Mouse (Mus musculus) forelimb bud, embryonic 11.5 days (tissue): ENCODE results near the gene Srsf7.
"Not testable (repeated sequence)": the region's sequence is repeated elsewhere in the genome, so short reads cannot be mapped to it uniquely, and the experiment has no call there.

Experiments used
- DNase-seq: peaks from one replicate; pipeline ENCODE4 v3.0.0-alpha.2; 2012; ENCODE audit warnings: low read depth, low spot score

Srsf7 gene

DNA sequence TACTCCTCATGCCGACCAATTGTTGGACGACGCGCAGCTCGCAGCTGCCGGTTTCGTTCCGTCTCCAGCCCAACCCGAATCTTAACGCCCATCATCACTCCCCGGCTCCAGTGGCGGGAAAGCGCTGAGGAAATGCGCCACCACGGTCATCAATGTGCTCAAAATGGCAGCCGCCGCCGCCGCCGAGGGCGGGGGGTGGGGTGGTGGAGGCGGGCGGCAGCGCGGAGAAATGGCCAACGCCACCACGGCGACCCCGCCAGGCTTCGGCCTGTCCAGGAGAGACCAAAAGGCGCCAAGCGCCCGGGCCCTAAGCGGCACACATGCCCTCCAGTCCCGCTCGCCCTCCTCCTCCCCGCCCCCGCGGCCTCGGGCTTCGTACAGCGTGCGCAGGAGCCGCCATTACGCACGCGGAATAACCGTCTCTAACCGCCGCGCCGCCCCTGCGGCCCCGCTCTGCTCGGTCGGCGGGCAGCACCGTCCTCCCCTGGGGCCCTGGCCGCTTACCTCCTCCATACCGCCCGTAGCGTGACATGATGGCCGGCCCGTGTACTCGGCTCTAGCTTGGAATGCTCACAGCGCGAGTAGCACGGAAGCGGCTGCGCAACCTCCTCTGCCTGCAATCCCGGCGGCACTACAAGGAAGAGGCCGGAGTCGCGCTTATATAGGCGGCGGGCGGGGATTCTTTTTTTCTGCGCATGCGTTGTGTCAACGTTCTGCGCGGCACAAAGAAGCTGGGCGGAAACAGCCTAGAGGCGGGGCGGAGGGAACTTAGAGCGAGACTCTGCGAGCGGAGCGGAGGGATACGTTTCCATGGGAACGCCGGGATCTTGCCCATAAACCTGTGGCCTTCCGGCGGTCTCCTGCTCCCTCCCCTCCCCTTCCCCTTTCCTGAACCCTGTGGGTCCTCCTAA lies at the start of gene Srsf7, which contains the start of gene Ttc39d:
Gene Srsf7 (minus strand): TSS at position 637 of the 911 bp plus-strand sequence.
Gene Ttc39d (plus strand): TSS at position 790 of the 911 bp plus-strand sequence.
- DNase-seq = peak; percentile 100

DNA sequence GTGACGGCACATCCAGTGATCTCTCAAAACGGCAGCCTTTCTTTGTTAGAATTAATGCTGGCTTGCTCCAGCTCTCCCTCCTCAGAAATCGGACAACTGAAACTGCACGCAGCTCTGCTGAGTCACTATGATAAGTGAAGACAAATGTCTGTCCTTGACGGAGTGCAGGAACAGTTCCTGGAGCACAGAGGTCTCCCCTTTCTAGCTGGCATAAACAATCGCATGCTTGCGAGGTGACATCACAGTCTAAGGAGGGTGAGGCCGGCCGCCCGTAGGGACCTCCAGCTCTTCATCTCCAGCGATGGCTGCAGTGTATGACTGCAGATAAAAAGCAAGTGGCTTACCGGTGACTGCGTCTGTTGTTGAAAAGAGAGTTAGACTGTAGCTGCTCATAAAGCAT lies 48.1 kb upstream of the Srsf7 start:
- DNase-seq = no peak

DNA sequence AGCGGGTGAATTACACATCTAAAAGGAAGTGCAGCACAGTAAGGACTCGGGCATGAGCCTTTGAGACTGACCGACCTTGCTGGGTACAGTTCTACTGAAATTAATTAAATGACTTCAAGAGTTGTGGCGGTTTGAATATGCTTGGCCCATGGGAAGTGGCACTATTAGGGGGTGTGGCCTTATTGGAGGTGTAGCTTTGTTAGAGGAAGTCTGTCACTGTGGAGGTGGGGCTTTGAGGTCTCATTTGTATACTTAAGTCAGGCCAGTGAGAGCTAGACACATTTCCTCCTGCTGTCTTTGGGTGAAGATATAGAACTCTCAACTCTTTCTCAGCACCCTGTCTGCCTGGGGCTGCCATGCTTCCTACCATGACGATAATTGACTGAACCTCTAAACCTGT lies 47.3 kb upstream of the Srsf7 start:
- no peak for DNase-seq

DNA sequence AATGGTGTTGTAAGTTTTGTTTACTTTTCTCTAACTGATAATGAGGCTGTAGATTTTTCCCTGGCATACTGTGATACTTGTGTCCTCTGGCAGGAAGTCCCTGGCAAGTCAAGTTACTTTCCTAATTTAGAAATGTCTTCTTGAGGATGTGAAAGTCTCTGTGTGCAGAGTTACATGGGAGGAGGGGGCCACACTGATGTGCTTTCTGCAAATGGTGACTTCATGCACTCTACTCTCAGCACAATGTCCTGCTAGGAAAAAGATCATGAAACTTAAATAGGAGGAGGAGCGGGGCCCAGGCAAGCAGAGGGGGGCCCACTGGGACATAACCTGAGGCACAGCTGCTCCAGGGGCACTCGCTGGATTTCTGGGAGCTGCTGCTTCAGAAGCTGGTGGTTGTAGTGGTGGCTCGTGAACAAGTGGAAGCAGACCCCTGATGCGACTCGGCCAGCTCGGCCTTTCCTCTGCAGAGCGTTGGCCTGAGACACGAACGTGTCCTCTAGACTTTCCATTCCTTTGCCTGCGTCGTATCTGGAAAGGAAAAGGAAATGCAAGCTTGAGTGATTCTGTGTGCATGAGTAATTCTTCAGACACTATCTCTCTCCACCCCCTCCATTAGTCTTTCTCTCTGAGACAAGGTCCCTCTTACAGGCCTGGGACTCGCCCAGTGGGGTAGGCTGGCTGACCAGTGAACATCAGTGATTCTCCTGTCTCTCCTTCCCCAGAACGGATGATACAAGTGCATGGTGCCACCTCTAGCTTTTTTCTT lies 45.8 kb upstream of the Srsf7 start:
- DNase-seq = no peak

DNA sequence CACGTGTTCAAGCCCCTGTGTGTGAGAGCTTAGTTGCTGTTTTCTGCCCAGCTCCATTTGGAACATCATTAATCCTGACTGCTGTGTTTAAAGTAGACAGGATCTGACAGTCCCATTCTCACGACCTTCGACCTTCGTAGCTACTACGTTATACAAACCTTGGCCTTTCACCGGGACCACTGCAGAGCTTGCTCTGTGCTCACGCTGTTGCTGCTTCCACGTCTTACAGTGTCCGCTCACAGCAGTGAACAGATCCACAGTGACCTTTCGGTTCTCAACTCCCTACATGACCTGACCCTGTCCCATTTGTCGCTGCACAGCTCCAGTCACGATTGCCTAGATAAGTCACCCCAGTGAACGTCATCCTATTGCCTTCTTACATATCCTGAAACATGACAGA lies 36.0 kb upstream of the Srsf7 start:
- no peak for DNase-seq

DNA sequence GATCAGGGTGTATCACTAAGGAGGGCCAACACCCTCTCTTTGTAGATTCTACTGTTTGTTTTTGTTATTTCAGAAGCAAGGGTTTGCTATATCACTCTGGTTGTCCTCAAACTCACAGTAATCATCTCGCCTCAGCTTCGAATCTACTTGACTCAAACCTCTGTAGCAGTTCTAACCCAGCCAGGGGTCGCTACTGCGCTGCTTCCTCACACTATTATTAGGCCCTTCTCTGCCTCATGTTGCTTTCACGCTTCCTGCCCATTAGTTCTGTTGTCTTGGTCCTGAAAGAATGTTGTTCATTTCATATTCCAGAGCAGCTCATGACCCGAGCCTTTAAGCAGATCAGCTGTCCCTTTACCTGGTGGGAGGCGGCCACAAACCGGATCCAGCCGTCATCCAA lies 34.5 kb upstream of the Srsf7 start:
- no peak for DNase-seq

DNA sequence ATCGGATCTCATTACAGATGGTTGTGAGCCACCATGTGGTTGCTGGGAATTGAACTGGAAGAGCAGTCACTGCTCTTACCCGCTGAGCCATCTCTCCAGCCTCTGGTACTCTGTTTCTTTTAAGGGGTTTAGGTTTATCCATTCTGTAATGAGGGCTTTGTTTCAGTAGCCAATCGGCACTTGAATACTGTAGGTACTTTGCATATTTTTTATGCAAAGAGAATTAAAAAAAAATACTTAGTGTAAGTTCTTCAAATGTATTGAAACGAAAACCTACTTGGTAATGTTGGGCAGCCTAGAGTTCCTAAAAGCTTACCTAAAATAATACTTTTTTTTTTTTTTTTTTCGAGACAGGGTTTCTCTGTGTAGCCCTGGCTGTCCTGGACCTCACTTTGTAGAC lies 30.4 kb upstream of the Srsf7 start:
- DNase-seq = no peak

DNA sequence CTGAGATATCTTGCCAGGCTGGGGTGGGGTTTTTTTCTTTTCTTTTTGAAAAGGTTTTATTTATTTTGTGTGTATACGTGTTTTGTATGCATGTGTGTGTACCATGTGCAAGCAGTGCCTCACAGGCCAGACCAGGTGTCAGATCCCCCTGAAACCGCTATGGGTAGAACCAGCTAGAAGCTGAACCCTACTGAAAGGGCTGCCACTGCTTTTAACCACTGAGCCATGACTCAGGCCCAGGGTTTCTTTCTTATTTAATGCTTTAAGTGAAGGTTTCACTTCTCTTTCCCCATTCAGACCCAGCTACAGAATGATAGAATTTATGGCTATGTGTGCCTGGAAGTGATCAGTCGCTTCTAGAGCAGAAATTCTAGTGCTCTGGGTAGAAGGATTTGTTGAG lies 29.7 kb upstream of the Srsf7 start:
- DNase-seq = no peak

DNA sequence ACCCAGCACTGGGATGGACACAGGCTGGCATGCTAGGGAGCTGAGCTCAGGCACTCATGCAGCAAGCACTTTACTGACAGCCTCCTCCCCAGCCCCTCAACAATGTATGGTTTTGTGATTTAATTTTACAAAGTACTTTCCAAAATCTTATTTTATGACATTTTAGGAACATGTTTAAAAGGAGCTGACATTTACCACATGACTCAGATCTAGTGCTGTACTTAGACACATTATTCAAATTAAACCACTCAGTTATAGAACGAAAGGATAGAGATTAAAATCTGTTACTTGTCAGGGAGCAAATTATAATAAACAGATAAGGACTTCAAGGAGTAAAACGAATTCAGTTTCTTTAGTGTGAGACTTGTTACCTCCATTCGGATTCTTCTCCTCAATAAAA lies 28.4 kb upstream of the Srsf7 start:
- DNase-seq = no peak

DNA sequence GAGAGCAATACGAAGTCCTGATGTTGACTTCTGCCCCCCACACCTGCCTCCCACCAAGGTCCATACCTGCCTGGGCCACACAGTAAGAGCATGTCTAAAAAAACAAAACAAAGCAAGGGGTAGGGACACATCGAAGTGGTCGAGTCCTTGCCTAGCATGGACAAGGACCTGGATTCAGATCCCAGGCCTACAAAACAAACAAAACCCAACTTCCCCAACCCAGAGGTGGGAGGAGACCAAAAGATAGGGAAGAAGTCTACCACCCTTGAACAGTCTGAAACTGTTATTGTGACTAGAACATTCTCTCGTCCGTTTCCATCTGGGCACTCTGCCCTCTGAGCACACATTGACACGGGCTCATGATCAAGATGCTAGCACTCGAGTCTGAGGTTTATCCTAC lies 27.3 kb upstream of the Srsf7 start:
- no peak for DNase-seq

DNA sequence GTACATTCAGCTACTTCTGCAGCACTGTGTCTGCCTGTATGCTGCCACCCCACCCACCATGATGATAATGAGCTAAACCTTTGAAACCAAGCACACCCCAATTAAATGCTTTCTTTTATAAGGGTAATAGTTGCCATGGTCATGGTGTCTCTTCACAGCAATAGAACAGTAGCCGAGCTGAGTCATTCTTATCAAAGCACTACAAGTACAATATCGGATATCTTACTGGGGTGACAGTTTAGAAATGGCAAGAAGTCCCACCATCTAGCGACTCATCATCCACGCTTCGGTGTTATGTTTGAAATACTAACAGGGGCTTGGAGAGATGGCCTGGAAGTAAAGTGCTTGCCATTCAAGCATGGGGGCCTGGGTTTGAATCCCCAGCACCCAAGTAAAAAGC lies 26.7 kb upstream of the Srsf7 start:
- DNase-seq = no peak

DNA sequence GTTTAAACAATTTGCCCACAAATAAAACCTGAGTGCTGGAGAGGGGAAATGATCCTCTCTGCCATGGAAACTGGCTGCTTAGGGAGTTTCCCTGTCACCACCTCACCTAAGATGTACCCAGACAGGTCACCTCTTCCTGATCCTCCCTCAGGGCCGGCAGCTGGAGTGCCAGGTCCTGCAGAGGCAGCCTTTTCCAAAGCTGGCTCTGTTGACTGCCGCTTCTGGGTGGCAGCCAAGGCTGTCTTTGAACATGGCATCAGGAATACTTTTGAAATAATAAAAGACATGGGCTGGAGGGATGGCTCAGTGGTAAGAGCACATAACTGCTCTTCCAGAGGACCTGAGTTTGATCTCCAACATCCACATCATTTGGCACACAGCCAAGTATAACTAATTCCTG lies 22.3 kb upstream of the Srsf7 start:
- DNase-seq = no peak

DNA sequence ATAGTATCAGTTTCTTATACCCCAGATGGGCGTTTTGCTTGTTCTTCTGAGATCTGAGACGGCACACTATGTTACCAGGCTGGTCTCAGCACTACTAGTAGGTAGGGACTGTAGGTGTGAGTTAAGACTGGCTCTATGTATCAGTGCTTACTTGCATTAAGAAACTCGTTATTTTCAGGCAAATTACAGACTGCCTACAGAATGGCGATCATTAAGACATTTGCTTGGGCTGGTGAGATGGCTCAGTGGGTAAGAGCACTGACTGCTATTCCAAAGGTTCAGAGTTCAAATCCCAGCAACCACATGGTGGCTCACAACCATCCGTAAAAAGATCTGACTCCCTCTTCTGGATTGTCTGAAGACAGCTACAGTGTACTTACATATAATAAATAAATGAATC lies 18.0 kb upstream of the Srsf7 start:
- not testable (repeated sequence) for DNase-seq

DNA sequence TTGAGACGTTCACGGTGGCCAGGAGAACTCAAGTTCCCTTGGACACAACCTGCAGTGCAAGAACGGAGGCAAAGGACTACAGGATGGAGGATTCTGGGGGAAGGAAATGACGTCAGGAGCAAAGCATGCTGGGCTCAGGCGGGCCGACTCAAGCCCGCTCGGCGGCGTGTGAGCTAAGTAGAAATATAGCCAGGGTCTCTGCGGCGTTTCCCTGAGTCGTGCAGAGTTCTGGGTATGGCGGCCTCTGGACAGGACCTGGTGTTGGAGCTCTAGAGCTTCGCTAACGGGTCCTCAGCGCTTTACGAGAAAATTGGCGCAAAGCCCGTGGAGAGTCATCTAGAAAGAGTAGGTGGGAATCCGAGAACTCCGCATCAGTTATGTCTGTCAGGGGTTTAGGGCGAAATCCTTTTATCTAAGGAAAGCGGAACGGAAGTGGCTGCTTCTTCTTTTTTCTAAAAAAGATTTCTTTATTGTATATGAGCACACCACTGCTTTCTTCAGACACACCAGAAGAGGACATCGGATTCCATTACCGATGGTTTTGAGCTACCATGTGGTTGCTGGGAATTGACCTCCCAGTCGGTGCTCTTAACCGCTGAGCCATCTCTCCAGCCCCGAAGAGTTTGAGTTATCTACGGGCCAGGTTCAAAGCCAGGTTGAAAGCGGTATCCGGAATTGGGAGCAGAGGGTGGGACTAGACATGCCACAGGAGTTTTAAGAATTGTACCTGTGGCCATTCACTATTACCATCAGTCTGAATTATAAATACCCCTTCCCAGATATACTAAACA lies 17.4 kb upstream of the Srsf7 start, which contains the start of gene Gemin6:
Gene Gemin6 (plus strand): TSS at position 116 of the 791 bp plus-strand sequence.
- DNase-seq = peak; percentile 92

DNA sequence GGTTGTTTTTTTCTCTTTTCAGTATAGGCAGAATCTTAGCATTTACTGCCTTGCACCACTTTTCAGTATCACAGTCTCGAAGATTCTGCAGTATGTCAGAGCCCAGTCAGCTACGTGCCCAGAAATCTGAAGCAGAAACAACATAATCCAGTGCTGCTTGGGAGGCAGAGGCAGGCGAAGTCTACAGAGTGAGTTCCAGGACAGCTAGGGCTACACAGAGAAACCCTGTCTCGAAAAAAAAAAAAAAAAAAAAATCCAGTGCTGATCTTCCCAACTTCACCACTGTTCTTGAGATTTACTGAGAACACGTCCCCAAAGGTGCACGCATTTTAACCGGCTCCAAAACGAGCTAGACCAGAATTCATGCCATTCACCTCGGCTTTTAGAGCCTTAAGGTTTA lies 16.7 kb upstream of the Srsf7 start:
- DNase-seq = no peak

DNA sequence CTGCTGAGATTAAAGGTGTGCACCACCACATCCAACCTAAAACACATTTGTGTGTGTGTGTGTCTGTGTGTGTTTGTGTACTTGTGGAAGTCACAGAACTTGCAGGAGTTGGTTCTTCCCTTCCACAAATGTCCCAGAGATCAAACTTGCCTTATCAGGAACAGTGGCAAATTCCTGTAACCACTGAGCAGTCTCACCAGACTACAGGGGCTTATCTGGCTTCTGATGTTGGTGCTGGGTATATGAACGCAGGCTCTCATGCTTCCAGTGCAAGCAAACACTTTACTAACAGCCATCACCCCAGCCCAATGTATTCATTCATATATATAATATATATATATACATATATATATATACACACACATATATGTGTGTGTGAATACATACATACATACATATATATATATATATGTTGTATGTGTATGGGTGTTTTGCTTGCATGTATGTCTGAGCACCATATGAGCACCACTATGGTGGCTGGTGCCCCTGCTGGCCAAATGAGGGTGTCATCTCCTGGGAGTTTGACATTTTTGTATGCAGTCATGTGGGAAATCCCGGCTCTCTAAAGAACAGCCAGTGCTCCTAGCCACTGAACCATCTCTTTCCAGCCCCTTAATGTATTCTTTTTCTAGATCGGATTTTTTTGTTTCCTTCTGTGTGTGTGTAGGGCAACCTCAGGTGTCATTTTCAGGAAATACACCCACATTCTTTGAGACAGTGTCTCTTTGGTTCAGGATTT lies 15.0 kb upstream of the Srsf7 start:
- no peak for DNase-seq

DNA sequence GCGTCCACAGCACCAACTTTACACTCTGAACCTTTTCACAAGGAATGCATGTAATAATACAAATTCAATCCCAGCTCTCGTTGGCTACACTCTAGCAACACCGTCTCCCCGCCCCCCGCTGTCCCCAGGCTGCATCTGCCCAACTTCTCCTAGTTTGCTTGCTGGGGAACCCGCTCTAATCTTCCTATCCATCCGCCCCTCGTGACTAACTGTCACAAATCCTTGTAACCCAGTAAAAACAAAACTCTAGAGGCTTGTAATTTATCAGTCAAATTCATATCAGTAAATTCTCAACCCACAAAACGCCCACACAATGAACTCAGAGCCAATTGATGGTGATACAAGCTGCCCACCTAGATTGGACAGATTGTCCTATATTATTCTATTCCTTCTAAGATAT lies 14.1 kb upstream of the Srsf7 start:
- DNase-seq = no peak

DNA sequence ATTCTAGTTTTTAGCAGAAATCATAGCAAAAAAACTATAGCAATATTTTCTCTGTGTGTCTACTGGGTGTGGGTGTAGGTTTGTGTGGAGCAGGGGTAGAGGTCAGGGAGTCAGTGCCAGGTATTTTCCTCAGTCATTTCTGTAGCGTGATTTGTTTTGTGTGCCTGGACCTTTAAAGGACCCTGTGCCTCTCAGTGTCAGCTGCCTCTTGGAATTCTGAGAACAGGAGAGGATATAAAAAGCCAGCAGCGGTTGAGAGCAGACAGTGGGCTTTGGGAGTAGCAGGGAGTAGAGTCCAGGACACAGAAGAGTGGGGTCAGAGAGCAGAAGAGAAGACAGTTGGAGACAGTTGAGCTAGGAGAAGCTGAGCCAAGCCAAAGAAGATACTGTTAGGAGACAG lies 13.0 kb upstream of the Srsf7 start:
- no peak for DNase-seq

DNA sequence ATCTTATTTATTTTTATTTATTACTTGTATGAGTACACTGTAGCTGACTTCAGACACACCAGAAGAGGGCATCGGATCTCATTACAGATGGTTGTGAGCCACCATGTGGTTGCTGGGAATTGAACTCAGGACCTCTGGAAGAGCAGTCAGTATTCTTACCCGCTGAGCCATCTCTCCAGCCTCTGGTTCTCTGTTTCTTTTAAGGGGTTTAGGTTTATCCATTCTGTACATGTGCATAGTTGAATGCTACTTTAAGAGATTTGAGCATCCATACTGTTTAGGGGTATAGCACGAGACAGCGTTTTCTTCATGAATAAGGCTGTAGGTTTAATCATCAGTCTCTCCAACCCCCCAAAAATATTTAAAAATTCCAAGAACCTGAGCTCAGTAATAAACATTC lies 6.9 kb upstream of the Srsf7 start:
- not testable (repeated sequence) for DNase-seq

DNA sequence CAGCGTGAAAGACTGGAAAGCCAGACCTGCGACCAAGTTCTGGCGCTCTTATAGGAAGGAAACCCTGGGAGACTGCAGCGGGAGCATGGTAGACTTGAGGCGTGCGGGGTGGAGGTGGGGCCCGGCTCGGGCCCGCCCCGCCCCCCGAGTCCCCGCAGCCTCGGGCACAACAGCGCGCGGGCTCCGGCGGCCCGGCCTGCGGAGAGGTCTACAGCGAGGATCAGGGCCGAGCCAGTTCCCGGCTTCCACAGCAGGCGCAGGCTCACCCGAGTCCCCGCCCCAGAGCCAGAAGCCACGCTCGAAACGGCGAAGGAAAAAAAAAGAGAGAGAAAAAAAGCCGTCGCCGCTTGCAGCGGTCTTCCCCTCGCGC lies 821 bp downstream of the Srsf7 start:
- peak; percentile 25 for DNase-seq

DNA sequence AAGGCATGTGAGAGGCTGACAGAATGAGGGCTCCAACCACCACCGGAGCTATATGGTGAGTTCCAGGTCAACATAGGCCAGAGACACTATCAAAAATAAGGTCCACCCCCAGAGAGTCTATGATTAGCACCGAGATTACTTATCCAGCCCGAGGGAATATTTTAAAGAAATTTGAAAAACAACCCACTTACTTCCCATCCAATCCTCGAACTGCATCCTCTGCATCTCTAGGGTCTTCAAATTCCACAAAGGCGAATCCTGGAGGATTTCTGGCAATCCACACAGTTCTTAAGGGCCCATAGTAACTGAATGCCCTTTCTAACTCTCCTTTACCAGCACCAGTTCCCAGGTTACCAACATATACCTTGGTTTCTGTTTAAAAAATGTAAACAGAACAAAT lies 1.4 kb downstream of the Srsf7 start:
- DNase-seq = no peak
